Mouse (Mus musculus): Measurements from ENCODE around the gene Gm20431. TPM values are rescaled to one million over a fixed set of nuclear protein-coding genes. Genes with fewer than 3 reads are reported as not detected.

Gm20431 gene
- not detected in 2 replicates for polyA plus RNA-seq (2012; ENCODE audit: low replicate concordance)

GRCm38 (mm10) chr2:167661270-167662203 lies at the start of gene Gm20431:
Gene Gm20431 (minus strand): TSS chr2:167661496.

GRCm38 (mm10) chr2:167689501-167690218 lies 28.4 kb upstream of the Gm20431 start, which contains the start of gene Tmem189:
Gene Tmem189 (minus strand): TSS chr2:167689822.

DNA sequence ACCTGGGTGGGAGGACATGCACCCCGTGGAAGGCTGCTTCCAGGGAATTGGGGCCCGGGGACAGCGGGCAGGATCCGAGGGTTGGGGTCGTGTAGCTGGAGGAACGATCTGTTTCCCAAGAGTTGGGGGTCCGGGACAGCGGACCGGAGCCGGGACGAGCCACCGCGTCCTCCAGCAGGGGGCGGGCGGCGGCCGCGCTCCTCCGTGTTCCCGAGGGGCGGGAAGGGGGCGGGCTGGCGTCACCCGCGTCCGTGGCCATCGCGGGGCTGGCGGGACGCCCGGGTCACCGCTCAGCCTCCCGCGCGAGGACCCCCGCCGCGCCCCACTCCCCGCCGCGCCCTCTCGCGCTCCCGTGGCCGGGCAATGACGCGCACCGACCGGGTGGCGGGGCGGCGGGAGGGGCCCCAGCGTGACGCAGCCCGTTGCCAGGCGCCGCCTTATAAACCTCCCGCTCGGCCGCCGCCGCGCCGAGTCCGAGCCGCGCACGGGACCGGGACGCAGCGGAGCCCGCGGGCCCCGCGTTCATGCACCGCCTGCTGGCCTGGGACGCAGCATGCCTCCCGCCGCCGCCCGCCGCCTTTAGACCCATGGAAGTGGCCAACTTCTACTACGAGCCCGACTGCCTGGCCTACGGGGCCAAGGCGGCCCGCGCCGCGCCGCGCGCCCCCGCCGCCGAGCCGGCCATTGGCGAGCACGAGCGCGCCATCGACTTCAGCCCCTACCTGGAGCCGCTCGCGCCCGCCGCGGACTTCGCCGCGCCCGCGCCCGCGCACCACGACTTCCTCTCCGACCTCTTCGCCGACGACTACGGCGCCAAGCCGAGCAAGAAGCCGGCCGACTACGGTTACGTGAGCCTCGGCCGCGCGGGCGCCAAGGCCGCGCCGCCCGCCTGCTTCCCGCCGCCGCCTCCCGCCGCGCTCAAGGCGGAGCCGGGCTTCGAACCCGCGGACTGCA lies 27.5 kb upstream of the Gm20431 start, which contains the start of gene Cebpb:
Gene Cebpb, plus strand, starts transcription at position 418 of the 954 bp plus-strand sequence.

DNA sequence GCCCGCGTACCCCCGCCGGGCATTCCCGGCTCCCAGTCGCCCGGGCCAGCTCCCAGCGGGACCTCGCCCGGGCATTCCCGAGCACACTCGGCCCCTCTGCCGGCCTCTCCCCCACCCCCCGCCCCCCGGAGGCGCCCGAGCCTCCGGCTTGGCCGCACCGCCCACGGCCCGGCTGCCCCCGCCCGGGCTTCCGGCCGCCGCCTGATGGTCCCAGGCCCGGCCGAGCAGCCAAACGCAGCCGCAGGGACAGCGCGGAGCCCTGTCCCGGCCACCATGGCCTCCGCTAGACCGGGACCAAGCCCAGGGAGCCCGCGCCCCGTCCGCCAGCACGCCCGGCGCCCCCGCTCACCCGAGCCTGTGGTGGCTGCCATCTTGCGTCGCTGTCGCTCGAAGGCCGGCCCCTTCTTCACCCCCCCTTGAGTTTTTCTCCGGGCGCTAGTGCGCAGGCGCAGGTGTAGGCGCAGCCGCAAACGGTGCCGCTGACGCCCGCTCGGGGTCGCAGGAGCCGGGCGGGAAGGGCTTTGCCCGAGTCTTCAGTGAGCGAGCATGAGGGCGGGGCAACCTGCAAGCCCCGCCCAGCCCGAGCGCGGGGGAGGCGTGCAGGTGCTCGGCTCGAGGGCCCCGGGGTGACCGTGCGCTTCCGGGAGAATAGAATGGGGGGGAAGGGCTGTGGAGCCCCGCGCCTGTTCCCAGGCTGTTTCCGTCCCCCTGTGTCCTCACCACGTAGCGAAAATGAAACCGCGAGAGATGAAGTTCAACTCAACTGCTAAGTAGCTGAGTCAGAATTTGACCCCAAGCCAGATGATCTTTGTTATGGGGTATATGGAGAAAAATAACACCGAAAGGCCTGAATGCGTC lies 29.5 kb downstream of the Gm20431 start, which contains the start of gene Ube2v1:
Gene Ube2v1, minus strand, starts transcription at position 505 of the 858 bp plus-strand sequence.

Other genes starting within 250 kb of the Gm20431 start
- 14.0 and 34.4 TPM in 2 replicates for gene Slc9a8, start 239.8 kb downstream of the Gm20431 start, polyA plus RNA-seq (2012; ENCODE audit: low replicate concordance)
- gene Rnf114, start 168.9 kb downstream of the Gm20431 start, polyA plus RNA-seq (2012; ENCODE audit: low replicate concordance), result 52.2 and 56.5 TPM in 2 replicates
- 28.4 and 29.4 TPM in 2 replicates for gene Spata2, start 168.6 kb downstream of the Gm20431 start, polyA plus RNA-seq (2012; ENCODE audit: low replicate concordance)
- gene Snai1, start 123.3 kb downstream of the Gm20431 start, polyA plus RNA-seq (2012; ENCODE audit: low replicate concordance), result 2.9 and 4.0 TPM in 2 replicates
- 94.0 and 139 TPM in 2 replicates for gene Ube2v1, start 29.4 kb downstream of the Gm20431 start, polyA plus RNA-seq (2012; ENCODE audit: low replicate concordance)
- gene Cebpb, start 27.4 kb upstream of the Gm20431 start, polyA plus RNA-seq (2012; ENCODE audit: low replicate concordance), result 67.3 and 405 TPM in 2 replicates
- 136 and 193 TPM in 2 replicates for gene Tmem189, start 28.3 kb upstream of the Gm20431 start, polyA plus RNA-seq (2012; ENCODE audit: low replicate concordance)

Data from hematopoietic multipotent progenitor cell, adult 10-12 weeks (in vitro differentiated cells).